Mouse (Mus musculus): Measurements from ENCODE around the gene Tmprss7. TPM values are rescaled to one million over a fixed set of nuclear protein-coding genes. Genes with fewer than 3 reads are reported as not detected.

The Tmprss7 gene
- polyA plus RNA-seq, 1 experiment from 2014 or later = 0.59 TPM

DNA sequence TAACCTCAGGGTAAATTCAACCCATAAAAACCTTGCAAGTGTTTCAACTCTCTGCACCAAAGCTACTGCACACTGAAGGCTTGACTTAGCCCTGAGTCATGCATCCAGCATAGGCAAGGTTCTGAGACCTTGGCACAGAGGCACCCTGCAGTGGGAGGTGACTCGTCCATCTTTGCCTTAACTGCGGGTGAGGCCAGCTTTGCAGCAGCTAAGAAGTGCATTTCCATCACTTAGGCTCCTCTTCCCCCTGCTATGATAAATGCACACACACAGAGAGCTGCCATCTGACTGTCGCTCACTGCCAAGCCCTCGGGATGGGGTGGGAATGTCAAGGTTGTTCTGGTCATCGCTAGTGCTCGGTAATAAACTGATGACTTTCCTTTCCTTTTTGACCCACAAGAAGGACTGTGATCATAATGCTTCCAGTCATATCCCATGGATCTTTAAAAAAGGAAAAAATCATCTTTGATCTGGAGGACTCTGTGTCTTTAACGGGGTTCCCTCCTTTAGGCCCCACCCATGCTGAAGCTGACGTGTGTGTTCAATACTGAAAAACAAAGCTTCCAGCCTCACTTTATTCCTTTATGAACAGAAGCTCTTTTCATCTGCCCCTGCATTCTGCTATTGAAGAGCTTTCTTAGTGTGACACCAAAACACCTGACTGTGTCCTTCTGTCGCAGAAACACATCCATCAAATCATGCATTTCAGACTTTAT, 2.1 kb upstream of the Tmprss7 start:
- WGBS = 59% methylated on average over 9 of the region's 9 CpGs

GRCm38 (mm10) chr16:45692851-45693250, 607 bp downstream of the Tmprss7 start:
- no peaks in the 10 kb centered on the region for H3K9me3 ChIP-seq (ENCODE audit: control insufficient read depth, low read length)
- DNase-seq (ENCODE audit: low spot score) (no peak), ATAC-seq (ENCODE audit: low FRiP score) (no peak)
- no peak overlapping the region for H3K4me3 ChIP-seq (replicated peaks; ENCODE audit: low read length)
- no peaks in the 10 kb centered on the region for H3K27me3 ChIP-seq (ENCODE audit: control insufficient read depth, insufficient read depth, low read length)
- H3K9ac ChIP-seq = no peak overlapping the region
- no peak overlapping the region for H3K4me2 ChIP-seq (replicated peaks)
- H3K4me1 ChIP-seq (replicated peaks; ENCODE audit: control insufficient read depth, insufficient read depth, low read length) = peaks cover 19% of the 10 kb centered on the region; the same call in 1 of the 2 replicates
- WGBS = 45% methylated on average over 3 of the region's 3 CpGs
- no peak overlapping the region for H3K27ac ChIP-seq
- no peaks in the 10 kb centered on the region for H3K36me3 ChIP-seq (replicated peaks; ENCODE audit: control insufficient read depth, insufficient read depth)

More for the DNA sequence above, 2.1 kb upstream of the Tmprss7 start:
- no peak overlapping the region for H3K4me2 ChIP-seq (replicated peaks)
- no peaks in the 10 kb centered on the region for H3K27me3 ChIP-seq (ENCODE audit: control insufficient read depth, insufficient read depth, low read length)
- peaks cover 5% of the 10 kb centered on the region; the same call in 1 of the 2 replicates for H3K4me1 ChIP-seq (replicated peaks; ENCODE audit: control insufficient read depth, insufficient read depth, low read length)
- ATAC-seq (ENCODE audit: low FRiP score) = no peak
- no peak overlapping the region for H3K9ac ChIP-seq
- H3K36me3 ChIP-seq (replicated peaks; ENCODE audit: control insufficient read depth, insufficient read depth) = no peaks in the 10 kb centered on the region
- DNase-seq (ENCODE audit: low spot score) = no peak
- H3K9me3 ChIP-seq (ENCODE audit: control insufficient read depth, low read length) = no peaks in the 10 kb centered on the region
- H3K4me3 ChIP-seq (replicated peaks; ENCODE audit: low read length) = no peak overlapping the region
- no peak overlapping the region for H3K27ac ChIP-seq

DNA sequence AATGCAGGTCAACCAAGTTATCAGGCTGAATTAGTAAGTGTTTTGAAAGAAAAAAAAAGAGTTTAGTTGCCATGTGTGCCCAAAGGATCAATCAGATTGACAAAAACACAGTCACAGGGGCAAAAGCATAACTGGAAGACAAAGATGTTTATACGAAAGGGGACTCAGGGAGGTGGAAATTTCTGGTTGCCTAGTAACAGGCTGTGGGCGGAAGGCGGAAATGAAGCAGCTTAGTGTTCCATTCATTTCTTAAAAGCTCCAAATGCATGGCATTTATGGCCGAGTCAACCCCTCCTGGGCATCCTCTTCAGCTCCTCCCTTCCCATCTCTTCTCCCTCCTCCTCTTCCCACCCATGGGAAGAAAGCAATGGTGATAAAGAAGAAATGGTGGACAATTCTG, 3.3 kb downstream of the Tmprss7 start:
- H3K4me3 ChIP-seq (replicated peaks; ENCODE audit: low read length) = no peak overlapping the region
- 3% methylated on average over 4 of the region's 4 CpGs for WGBS

DNA sequence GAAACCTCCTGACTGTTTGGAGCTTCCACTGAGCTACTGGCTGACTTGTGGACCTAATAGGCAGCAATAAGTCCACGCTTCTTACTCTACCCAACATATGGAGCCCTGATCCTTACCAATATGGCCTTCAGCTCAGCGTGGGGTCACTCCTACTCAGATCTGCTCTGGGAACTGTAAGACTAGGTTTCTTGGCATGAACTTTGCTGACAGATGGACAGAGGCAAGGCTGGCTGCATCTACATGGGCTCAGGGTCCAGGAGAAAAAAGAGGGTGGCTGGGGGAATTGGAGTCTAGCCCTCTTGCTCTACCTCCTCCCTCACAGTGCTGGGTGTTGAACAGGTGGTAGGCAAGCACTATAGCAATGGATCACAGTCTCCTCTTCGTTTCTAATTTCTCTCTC, 6.6 kb downstream of the Tmprss7 start:
- Histone ChIP-seq H3K36me3 (replicated peaks; ENCODE audit: control insufficient read depth, insufficient read depth) (no peaks in the 10 kb centered on the region), H3K4me1 (replicated peaks; ENCODE audit: control insufficient read depth, insufficient read depth, low read length) (peaks cover 15% of the 10 kb centered on the region; the same call in 1 of the 2 replicates), H3K27me3 (ENCODE audit: control insufficient read depth, insufficient read depth, low read length) (no peaks in the 10 kb centered on the region), H3K9ac (no peak overlapping the region), H3K4me3 (replicated peaks; ENCODE audit: low read length) (no peak overlapping the region), H3K9me3 (ENCODE audit: control insufficient read depth, low read length) (no peaks in the 10 kb centered on the region), H3K27ac (no peak overlapping the region), H3K4me2 (replicated peaks) (no peak overlapping the region)
- DNase-seq (ENCODE audit: low spot score) (no peak), ATAC-seq (ENCODE audit: low FRiP score) (no peak)
- 80% methylated on average over 3 of the region's 3 CpGs for WGBS

More for the DNA sequence above, 3.3 kb downstream of the Tmprss7 start:
- no peak overlapping the region for H3K9ac ChIP-seq
- peak; percentile 66 for DNase-seq (ENCODE audit: low spot score)
- H3K27ac ChIP-seq = peak overlapping the region; percentile 78
- no peaks in the 10 kb centered on the region for H3K27me3 ChIP-seq (ENCODE audit: control insufficient read depth, insufficient read depth, low read length)
- ATAC-seq (ENCODE audit: low FRiP score) = peak; percentile 67; the same call in 1 of the 2 replicates
- H3K4me1 ChIP-seq (replicated peaks; ENCODE audit: control insufficient read depth, insufficient read depth, low read length) = peaks cover 19% of the 10 kb centered on the region; the same call in 1 of the 2 replicates
- no peaks in the 10 kb centered on the region for H3K9me3 ChIP-seq (ENCODE audit: control insufficient read depth, low read length)
- 0 out of 2 replicates have a peak overlapping the region, but pooled peaks have one; percentile 5 for H3K4me2 ChIP-seq (replicated peaks)
- no peaks in the 10 kb centered on the region for H3K36me3 ChIP-seq (replicated peaks; ENCODE audit: control insufficient read depth, insufficient read depth)

- H3K36me3 ChIP-seq (replicated peaks; ENCODE audit: control insufficient read depth, insufficient read depth) = no peaks in the 10 kb centered on the region
- WGBS = 65% methylated on average over 3 of the region's 3 CpGs
- H3K4me2 ChIP-seq (replicated peaks) = no peak overlapping the region
- DNase-seq (ENCODE audit: low spot score) = no peak
- H3K4me3 ChIP-seq (replicated peaks; ENCODE audit: low read length) = no peak overlapping the region
- H3K9me3 ChIP-seq (ENCODE audit: control insufficient read depth, low read length) = no peaks in the 10 kb centered on the region
- no peak overlapping the region for H3K9ac ChIP-seq
- no peaks in the 10 kb centered on the region for H3K27me3 ChIP-seq (ENCODE audit: control insufficient read depth, insufficient read depth, low read length)
- H3K27ac ChIP-seq = no peak overlapping the region
- H3K4me1 ChIP-seq (replicated peaks; ENCODE audit: control insufficient read depth, insufficient read depth, low read length) = peaks cover 11% of the 10 kb centered on the region; the same call in 1 of the 2 replicates
- ATAC-seq (ENCODE audit: low FRiP score) = no peak
Observed at GRCm38 (mm10) chr16:45685295-45685694, 8.2 kb downstream of the Tmprss7 start.

GRCm38 (mm10) chr16:45684815-45685214, 8.6 kb downstream of the Tmprss7 start:
- Histone ChIP-seq H3K9ac (no peak overlapping the region), H3K27me3 (ENCODE audit: control insufficient read depth, insufficient read depth, low read length) (no peaks in the 10 kb centered on the region), H3K27ac (no peak overlapping the region), H3K36me3 (replicated peaks; ENCODE audit: control insufficient read depth, insufficient read depth) (no peaks in the 10 kb centered on the region), H3K4me1 (replicated peaks; ENCODE audit: control insufficient read depth, insufficient read depth, low read length) (0 out of 2 replicates have a peak, but pooled peaks cover 6% of the 10 kb centered on the region), H3K9me3 (ENCODE audit: control insufficient read depth, low read length) (no peaks in the 10 kb centered on the region), H3K4me3 (replicated peaks; ENCODE audit: low read length) (no peak overlapping the region), H3K4me2 (replicated peaks) (no peak overlapping the region)
- ATAC-seq (ENCODE audit: low FRiP score) = 0 out of 2 replicates have a peak, but pooled peaks have one; percentile 57
- peak; percentile 80 for DNase-seq (ENCODE audit: low spot score)
- WGBS = 14% methylated on average over 8 of the region's 8 CpGs

DNA sequence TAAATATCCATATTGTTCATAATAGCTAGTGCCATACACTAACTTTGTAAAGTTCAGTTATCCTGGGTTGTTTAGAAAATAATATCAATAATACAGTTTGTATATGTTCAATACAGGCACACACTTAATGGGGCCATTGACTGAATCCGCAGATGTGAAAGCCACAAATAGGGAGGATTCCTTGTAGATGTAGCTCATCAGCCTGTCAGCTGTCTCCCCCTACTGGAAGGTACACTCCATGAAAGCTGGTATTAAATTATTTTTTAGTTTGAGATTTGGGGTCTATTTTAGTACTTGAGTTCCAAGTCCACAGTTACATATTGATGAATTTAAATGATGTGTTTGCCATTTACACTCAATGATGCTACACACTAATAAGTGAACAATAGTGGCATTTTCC, 17.0 kb downstream of the Tmprss7 start:
- Histone ChIP-seq H3K27me3 (ENCODE audit: control insufficient read depth, insufficient read depth, low read length) (no peaks in the 10 kb centered on the region), H3K27ac (no peak overlapping the region), H3K36me3 (replicated peaks; ENCODE audit: control insufficient read depth, insufficient read depth) (no peaks in the 10 kb centered on the region), H3K4me3 (replicated peaks; ENCODE audit: low read length) (no peak overlapping the region), H3K4me1 (replicated peaks; ENCODE audit: control insufficient read depth, insufficient read depth, low read length) (no peaks in the 10 kb centered on the region), H3K9me3 (ENCODE audit: control insufficient read depth, low read length) (no peaks in the 10 kb centered on the region), H3K9ac (no peak overlapping the region), H3K4me2 (replicated peaks) (no peak overlapping the region)
- DNase-seq (ENCODE audit: low spot score) (peak; percentile 37), ATAC-seq (ENCODE audit: low FRiP score) (no peak)
- WGBS = 43% methylated on average over 1 of the region's 1 CpGs

DNA sequence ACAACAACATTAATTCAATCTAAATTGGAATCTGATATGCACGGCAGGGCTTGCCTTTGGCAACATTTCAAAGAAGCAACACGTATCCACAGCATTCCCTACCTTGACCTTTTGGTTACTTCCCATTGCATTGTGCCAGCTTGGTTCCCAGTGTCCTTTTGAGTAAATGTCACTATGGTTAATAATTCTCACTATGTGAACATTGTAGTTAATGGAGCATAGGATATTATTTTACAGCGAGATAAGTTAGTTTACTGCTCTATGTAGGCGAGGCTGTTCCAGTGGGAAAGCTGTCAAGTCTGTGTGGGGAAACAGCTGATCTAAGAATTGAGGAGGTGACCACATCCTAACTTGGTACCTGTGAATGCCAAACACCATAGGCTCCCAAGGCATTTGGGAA, 23.5 kb downstream of the Tmprss7 start:
- no peaks in the 10 kb centered on the region for H3K27me3 ChIP-seq (ENCODE audit: control insufficient read depth, insufficient read depth, low read length)
- H3K9me3 ChIP-seq (ENCODE audit: control insufficient read depth, low read length) = no peaks in the 10 kb centered on the region
- H3K27ac ChIP-seq = no peak overlapping the region
- no peak overlapping the region for H3K9ac ChIP-seq
- no peak for ATAC-seq (ENCODE audit: low FRiP score)
- H3K4me2 ChIP-seq (replicated peaks) = no peak overlapping the region
- no peak for DNase-seq (ENCODE audit: low spot score)
- H3K4me3 ChIP-seq (replicated peaks; ENCODE audit: low read length) = no peak overlapping the region
- H3K4me1 ChIP-seq (replicated peaks; ENCODE audit: control insufficient read depth, insufficient read depth, low read length) = no peaks in the 10 kb centered on the region
- H3K36me3 ChIP-seq (replicated peaks; ENCODE audit: control insufficient read depth, insufficient read depth) = no peaks in the 10 kb centered on the region
- 54% methylated on average over 4 of the region's 4 CpGs for WGBS

DNA sequence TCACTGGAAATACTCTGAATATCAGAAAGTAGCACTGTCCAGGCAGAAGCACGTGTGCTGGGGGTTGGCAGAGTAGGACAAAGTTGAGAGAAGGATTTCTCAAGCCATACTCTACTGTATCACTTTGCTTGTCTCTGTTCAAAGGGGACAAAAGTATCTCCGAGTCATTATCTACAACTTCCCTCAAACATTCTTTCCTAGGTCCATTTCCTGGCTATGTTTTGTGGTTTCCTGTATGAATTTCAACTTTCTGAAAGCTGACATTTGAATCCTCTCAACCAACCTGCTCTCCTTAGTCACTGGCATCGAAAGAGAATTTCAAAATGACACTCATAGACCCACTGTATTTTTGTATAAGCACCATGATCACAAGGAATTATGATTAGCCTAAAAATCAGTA, 25.3 kb downstream of the Tmprss7 start:
- 76% methylated on average over 3 of the region's 3 CpGs for WGBS
- no peak for DNase-seq (ENCODE audit: low spot score)
- Histone ChIP-seq H3K4me2 (replicated peaks) (no peak overlapping the region), H3K27ac (no peak overlapping the region), H3K9me3 (ENCODE audit: control insufficient read depth, low read length) (no peaks in the 10 kb centered on the region), H3K9ac (no peak overlapping the region), H3K4me1 (replicated peaks; ENCODE audit: control insufficient read depth, insufficient read depth, low read length) (no peaks in the 10 kb centered on the region), H3K36me3 (replicated peaks; ENCODE audit: control insufficient read depth, insufficient read depth) (no peaks in the 10 kb centered on the region), H3K27me3 (ENCODE audit: control insufficient read depth, insufficient read depth, low read length) (no peaks in the 10 kb centered on the region), H3K4me3 (replicated peaks; ENCODE audit: low read length) (no peak overlapping the region)
- ATAC-seq (ENCODE audit: low FRiP score) = no peak
